Mouse (Mus musculus) brain, embryonic 14.5 days (tissue): ENCODE data around the gene 2610301B20Rik.

ENCODE experiments used
- CTCF ChIP-seq: fragments of 200-500 bp; IDR thresholded peaks from 2 replicates; pipeline ENCODE4 v1.5.1; 2012; ENCODE audit warnings: inconsistent platforms, mild to moderate bottlenecking, moderate library complexity, borderline replicate concordance; ENCODE audit not compliant: insufficient read depth, insufficient read length; ENCODE audit errors: extremely low read depth
- POLR2A ChIP-seq: fragments of 200-500 bp; IDR thresholded peaks from 2 replicates; pipeline ENCODE4 v1.6.1; 2012; ENCODE audit warnings: mild to moderate bottlenecking, inconsistent platforms, borderline replicate concordance; ENCODE audit not compliant: poor library complexity, insufficient read depth, insufficient read length, severe bottlenecking; ENCODE audit errors: extremely low read depth

- TF ChIP-seq CTCF, result no peak
- TF ChIP-seq POLR2A, result no peak
Measured at GRCm38 (mm10) chr4:10920622-10921021, 46.3 kb downstream of the 2610301B20Rik start.
